Mouse (Mus musculus) ES-Bruce4 (cell line): ENCODE results near the gene BC028528. TPM values are rescaled to one million over a fixed set of nuclear protein-coding genes. Genes with fewer than 3 reads are reported as not detected.
"Not testable (repeated sequence)": the region's sequence is repeated elsewhere in the genome, so short reads cannot be mapped to it uniquely, and the experiment has no call there.

Source experiments
- H3K27ac ChIP-seq: 2 replicates; pipeline ENCODE4 v1.5.1; 2012; ENCODE audit warnings: low read length, inconsistent platforms; ENCODE audit not compliant: insufficient read depth
- H3K27me3 ChIP-seq: 2 replicates; pipeline ENCODE4 v1.6.1; 2012; ENCODE audit warnings: mild to moderate bottlenecking, low read length, inconsistent platforms; ENCODE audit not compliant: control insufficient read depth, poor library complexity, insufficient read depth, severe bottlenecking
- H3K36me3 ChIP-seq: 2 replicates; pipeline ENCODE4 v1.6.1; 2012; ENCODE audit warnings: inconsistent platforms, mild to moderate bottlenecking, low read length, moderate library complexity; ENCODE audit not compliant: control insufficient read depth, poor library complexity, insufficient read depth, severe bottlenecking
- H3K4me1 ChIP-seq: one replicate; pipeline ENCODE4 v1.8.1; 2011; ENCODE audit warnings: low read length; ENCODE audit not compliant: control insufficient read depth, insufficient read depth
- H3K4me3 ChIP-seq: 2 replicates; pipeline ENCODE4 v1.5.1; 2011; ENCODE audit warnings: low read depth, mild to moderate bottlenecking, low read length
- H3K9ac ChIP-seq: 2 replicates; pipeline ENCODE4 v1.6.1; 2012; ENCODE audit warnings: low read depth, mild to moderate bottlenecking, inconsistent platforms; ENCODE audit not compliant: poor library complexity, severe bottlenecking
- H3K9me3 ChIP-seq: replicated peaks from 2 replicates; pipeline ENCODE4 v1.6.1; 2012; ENCODE audit warnings: mild to moderate bottlenecking, low read length, inconsistent platforms; ENCODE audit not compliant: control insufficient read depth, poor library complexity, insufficient read depth, severe bottlenecking
- CTCF ChIP-seq: IDR thresholded peaks from one replicate; pipeline ENCODE4 v1.8.1; 2011; ENCODE audit warnings: low read depth, low read length
- EP300 ChIP-seq: IDR thresholded peaks from 2 replicates; pipeline ENCODE4 v1.6.1; 2011; ENCODE audit warnings: low read depth, low read length; ENCODE audit not compliant: insufficient read depth
- POLR2A ChIP-seq: IDR thresholded peaks from one replicate; pipeline ENCODE4 v1.8.1; 2011; ENCODE audit warnings: low read length; ENCODE audit not compliant: insufficient read depth
- polyA plus RNA-seq: library from polyadenylated mRNA; stranded (reverse); fragments of >200 nt; gene quantifications from 2 replicates; pipeline ENCODE4 v1.2.4, GENCODE M21; 2011; ENCODE audit warnings: low read depth; ENCODE audit not compliant: missing spikeins, insufficient read depth, insufficient read length

Gene BC028528
- polyA plus RNA-seq, 1 experiment, result 5.4 TPM

GRCm38 (mm10) chr3:95925087-95925486 is 33.3 kb upstream of the BC028528 start:
- Histone ChIP-seq H3K4me3 (no peak overlapping the region), H3K27me3 (no peaks in the 10 kb centered on the region), H3K4me1 (no peaks in the 10 kb centered on the region), H3K9me3 (no peaks in the 10 kb centered on the region), H3K27ac (no peak overlapping the region), H3K9ac (no peak overlapping the region), H3K36me3 (no peaks in the 10 kb centered on the region)
- no peak for TF ChIP-seq EP300
- TF ChIP-seq POLR2A, result no peak

GRCm38 (mm10) chr3:95924185-95924584 is 32.4 kb upstream of the BC028528 start:
- H3K27ac ChIP-seq, result no peak overlapping the region
- H3K9me3 ChIP-seq, result no peaks in the 10 kb centered on the region
- no peaks in the 10 kb centered on the region for H3K36me3 ChIP-seq
- no peak overlapping the region for H3K9ac ChIP-seq
- TF ChIP-seq CTCF, result no peak
- TF ChIP-seq POLR2A, result no peak
- no peak for TF ChIP-seq EP300
- H3K27me3 ChIP-seq, result no peaks in the 10 kb centered on the region
- no peaks in the 10 kb centered on the region for H3K4me1 ChIP-seq
- H3K4me3 ChIP-seq, result no peak overlapping the region

GRCm38 (mm10) chr3:95923429-95923828 is 31.6 kb upstream of the BC028528 start:
- not testable (repeated sequence) for H3K4me1 ChIP-seq, H3K36me3 ChIP-seq, H3K9ac ChIP-seq, H3K27me3 ChIP-seq, H3K9me3 ChIP-seq, H3K4me3 ChIP-seq, H3K27ac ChIP-seq

- H3K27ac ChIP-seq, H3K4me1 ChIP-seq, H3K9ac ChIP-seq, H3K27me3 ChIP-seq, H3K9me3 ChIP-seq, H3K36me3 ChIP-seq, H3K4me3 ChIP-seq: not testable (repeated sequence)
Measured at GRCm38 (mm10) chr3:95920532-95920931, 28.7 kb upstream of the BC028528 start.

- Histone ChIP-seq H3K27ac (no peak overlapping the region), H3K9ac (no peak overlapping the region), H3K4me1 (no peaks in the 10 kb centered on the region), H3K36me3 (no peaks in the 10 kb centered on the region), H3K9me3 (no peaks in the 10 kb centered on the region), H3K27me3 (no peaks in the 10 kb centered on the region), H3K4me3 (no peak overlapping the region)
- TF ChIP-seq CTCF (no peak), POLR2A (no peak), EP300 (no peak)
Measured at GRCm38 (mm10) chr3:95916760-95917159, 25.0 kb upstream of the BC028528 start.

DNA sequence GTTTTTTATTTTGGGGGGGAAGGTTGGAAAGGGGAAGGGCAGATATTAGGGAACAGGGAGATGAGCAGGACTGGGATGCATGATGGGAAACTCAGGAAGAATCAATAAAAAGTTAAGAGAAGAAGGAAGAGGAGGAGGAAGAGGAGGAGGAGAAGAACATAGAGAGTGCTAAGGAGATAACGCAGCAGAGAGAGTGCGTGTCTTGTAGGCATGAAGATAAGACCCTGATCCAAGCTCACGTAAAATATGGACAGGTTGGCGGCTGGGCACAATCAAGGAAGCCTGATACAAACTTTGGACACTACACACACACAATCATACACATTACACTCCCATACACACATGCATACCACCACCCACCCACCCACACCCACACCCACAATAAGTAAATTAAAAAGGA is 22.9 kb upstream of the BC028528 start:
- Histone ChIP-seq H3K4me3 (no peak overlapping the region), H3K9me3 (no peaks in the 10 kb centered on the region), H3K27me3 (no peaks in the 10 kb centered on the region), H3K27ac (no peak overlapping the region), H3K4me1 (peaks cover 2% of the 10 kb centered on the region), H3K36me3 (no peaks in the 10 kb centered on the region), H3K9ac (no peak overlapping the region)
- TF ChIP-seq POLR2A (no peak), CTCF (no peak), EP300 (no peak)

GRCm38 (mm10) chr3:95907613-95908012 is 15.8 kb upstream of the BC028528 start:
- no peaks in the 10 kb centered on the region for H3K36me3 ChIP-seq
- 0 out of 2 replicates have a peak, but pooled peaks cover 6% of the 10 kb centered on the region for H3K27me3 ChIP-seq
- H3K4me3 ChIP-seq, result no peak overlapping the region
- H3K4me1 ChIP-seq, result peaks cover 6% of the 10 kb centered on the region
- no peak overlapping the region for H3K9ac ChIP-seq
- no peaks in the 10 kb centered on the region for H3K9me3 ChIP-seq
- TF ChIP-seq POLR2A (no peak), CTCF (no peak), EP300 (no peak)
- no peak overlapping the region for H3K27ac ChIP-seq
